Mouse (Mus musculus) hindbrain, embryonic 13.5 days (tissue): ENCODE results near the gene Llgl2. TPM values are rescaled to one million over a fixed set of nuclear protein-coding genes. Genes with fewer than 3 reads are reported as not detected.
A peak's percentile ranks its signal among the peaks of the same experiment; 100 is the strongest.

Experiments used
- ATAC-seq: fragments of 200-750 bp; cut with Nextera tagmentation; 2 replicates; pipeline ENCODE4 v1.8.0; 2017; ENCODE audit warnings: moderate TSS enrichment; ENCODE audit not compliant: low FRiP score
- H3K27ac ChIP-seq: fragments of 300-500 bp; sonication (generic); 2 replicates; pipeline ENCODE4 v1.5.1; 2015; ENCODE audit warnings: inconsistent platforms, mild to moderate bottlenecking, moderate library complexity
- H3K27me3 ChIP-seq: fragments of 300-500 bp; sonication (generic); 2 replicates; pipeline ENCODE4 v1.6.1; 2015; ENCODE audit warnings: mild to moderate bottlenecking, inconsistent platforms
- H3K36me3 ChIP-seq: fragments of 300-500 bp; sonication (generic); 2 replicates; pipeline ENCODE4 v1.6.1; 2015; ENCODE audit warnings: mild to moderate bottlenecking, inconsistent platforms
- H3K4me1 ChIP-seq: fragments of 300-500 bp; sonication (generic); replicated peaks from 2 replicates; pipeline ENCODE4 v1.6.1; 2015; ENCODE audit warnings: inconsistent platforms
- H3K4me2 ChIP-seq: fragments of 300-500 bp; sonication (generic); 2 replicates; pipeline ENCODE4 v1.6.1; 2015; ENCODE audit warnings: inconsistent platforms, mild to moderate bottlenecking, moderate library complexity
- H3K4me3 ChIP-seq: fragments of 300-500 bp; sonication (generic); 2 replicates; pipeline ENCODE4 v1.5.1; 2015; ENCODE audit warnings: mild to moderate bottlenecking, inconsistent platforms
- H3K9ac ChIP-seq: fragments of 300-500 bp; sonication (generic); 2 replicates; pipeline ENCODE4 v1.6.1; 2015; ENCODE audit warnings: mild to moderate bottlenecking, inconsistent platforms
- H3K9me3 ChIP-seq: fragments of 300-500 bp; sonication (generic); 2 replicates; pipeline ENCODE4 v1.6.1; 2016; ENCODE audit warnings: inconsistent platforms
- WGBS: fragments of 180-500 bp; shearing (Covaris S2); methylation state at CpG from one replicate; pipeline ENCODE4 v1.1.7; 2015; 5-methylcytosine and 5-hydroxymethylcytosine counted together
- polyA plus RNA-seq: library from polyadenylated mRNA; unstranded; fragments of >200 nt; fragmentation: Nextera tagmentation; extraction: Ambion mirVana; gene quantifications from 2 replicates; pipeline ENCODE4 v1.2.1, GENCODE M21; 2015

Gene Llgl2
- polyA plus RNA-seq, 1 experiment from 2014 or later, result 2.2 TPM

GRCm38 (mm10) chr11:115872437-115872836, 48.6 kb downstream of the Llgl2 start:
- Histone ChIP-seq H3K27me3 (peaks cover 6% of the 10 kb centered on the region; the same call in 1 of the 2 replicates), H3K9me3 (no peaks in the 10 kb centered on the region), H3K4me1 (no peaks in the 10 kb centered on the region), H3K36me3 (no peaks in the 10 kb centered on the region), H3K27ac (no peak overlapping the region), H3K4me3 (no peak overlapping the region), H3K4me2 (no peak overlapping the region), H3K9ac (no peak overlapping the region)
- 63% methylated on average over 4 of the region's 4 CpGs for WGBS
- ATAC-seq, result no peak

GRCm38 (mm10) chr11:115875935-115876334, 52.1 kb downstream of the Llgl2 start:
- H3K36me3 ChIP-seq, result no peaks in the 10 kb centered on the region
- no peaks in the 10 kb centered on the region for H3K4me1 ChIP-seq
- no peak overlapping the region for H3K4me3 ChIP-seq
- H3K9ac ChIP-seq, result no peak overlapping the region
- H3K27ac ChIP-seq, result no peak overlapping the region
- H3K27me3 ChIP-seq, result peaks cover 8% of the 10 kb centered on the region; the same call in 1 of the 2 replicates
- WGBS, result 91% methylated on average over 3 of the region's 3 CpGs
- H3K9me3 ChIP-seq, result no peaks in the 10 kb centered on the region
- H3K4me2 ChIP-seq, result no peak overlapping the region
- ATAC-seq, result no peak

GRCm38 (mm10) chr11:115876438-115876837, 52.6 kb downstream of the Llgl2 start:
- Histone ChIP-seq H3K27ac (no peak overlapping the region), H3K4me2 (no peak overlapping the region), H3K9me3 (no peaks in the 10 kb centered on the region), H3K27me3 (peaks cover 8% of the 10 kb centered on the region; the same call in 1 of the 2 replicates), H3K4me3 (no peak overlapping the region), H3K4me1 (no peaks in the 10 kb centered on the region), H3K36me3 (no peaks in the 10 kb centered on the region), H3K9ac (no peak overlapping the region)
- 79% methylated on average over 5 of the region's 5 CpGs for WGBS
- no peak for ATAC-seq

GRCm38 (mm10) chr11:115877174-115877755, 53.4 kb downstream of the Llgl2 start:
- no peak for ATAC-seq
- no peak overlapping the region for H3K4me2 ChIP-seq
- H3K9ac ChIP-seq, result no peak overlapping the region
- H3K4me1 ChIP-seq, result no peaks in the 10 kb centered on the region
- no peaks in the 10 kb centered on the region for H3K9me3 ChIP-seq
- H3K27ac ChIP-seq, result no peak overlapping the region
- H3K27me3 ChIP-seq, result peaks cover 14% of the 10 kb centered on the region; the same call in 1 of the 2 replicates
- no peaks in the 10 kb centered on the region for H3K36me3 ChIP-seq
- H3K4me3 ChIP-seq, result no peak overlapping the region
- WGBS, result 73% methylated on average over 6 of the region's 6 CpGs

GRCm38 (mm10) chr11:115878071-115878470, 54.2 kb downstream of the Llgl2 start:
- H3K36me3 ChIP-seq, result no peaks in the 10 kb centered on the region
- no peak overlapping the region for H3K4me3 ChIP-seq
- no peak overlapping the region for H3K27ac ChIP-seq
- ATAC-seq, result no peak
- H3K4me2 ChIP-seq, result no peak overlapping the region
- H3K4me1 ChIP-seq, result no peaks in the 10 kb centered on the region
- peaks cover 21% of the 10 kb centered on the region for H3K27me3 ChIP-seq
- H3K9me3 ChIP-seq, result no peaks in the 10 kb centered on the region
- WGBS, result 79% methylated on average over 8 of the region's 8 CpGs
- no peak overlapping the region for H3K9ac ChIP-seq

GRCm38 (mm10) chr11:115881002-115881401, 57.2 kb downstream of the Llgl2 start:
- no peak overlapping the region for H3K9ac ChIP-seq
- H3K27me3 ChIP-seq, result peaks cover 37% of the 10 kb centered on the region
- no peaks in the 10 kb centered on the region for H3K9me3 ChIP-seq
- H3K4me1 ChIP-seq, result no peaks in the 10 kb centered on the region
- no peak overlapping the region for H3K27ac ChIP-seq
- no peak for ATAC-seq
- no peak overlapping the region for H3K4me3 ChIP-seq
- no peak overlapping the region for H3K4me2 ChIP-seq
- no peaks in the 10 kb centered on the region for H3K36me3 ChIP-seq
- WGBS, result 21% methylated on average over 5 of the region's 5 CpGs

- peaks cover 31% of the 10 kb centered on the region for H3K27me3 ChIP-seq
- no peaks in the 10 kb centered on the region for H3K36me3 ChIP-seq
- 34% methylated on average over 17 of the region's 17 CpGs for WGBS
- no peak for ATAC-seq
- H3K27ac ChIP-seq, result no peak overlapping the region
- no peak overlapping the region for H3K4me2 ChIP-seq
- H3K9ac ChIP-seq, result no peak overlapping the region
- H3K4me1 ChIP-seq, result no peaks in the 10 kb centered on the region
- no peaks in the 10 kb centered on the region for H3K9me3 ChIP-seq
- H3K4me3 ChIP-seq, result no peak overlapping the region
These were observed 59.4 kb downstream of the Llgl2 start for GRCm38 (mm10) chr11:115883251-115883650.

GRCm38 (mm10) chr11:115884361-115884760, 60.5 kb downstream of the Llgl2 start:
- no peak overlapping the region for H3K9ac ChIP-seq
- H3K4me3 ChIP-seq, result no peak overlapping the region
- WGBS, result 93% methylated on average over 3 of the region's 3 CpGs
- no peak overlapping the region for H3K4me2 ChIP-seq
- ATAC-seq, result no peak
- H3K27me3 ChIP-seq, result peaks cover 31% of the 10 kb centered on the region
- no peaks in the 10 kb centered on the region for H3K36me3 ChIP-seq
- no peaks in the 10 kb centered on the region for H3K4me1 ChIP-seq
- H3K9me3 ChIP-seq, result no peaks in the 10 kb centered on the region
- H3K27ac ChIP-seq, result no peak overlapping the region

- H3K4me3 ChIP-seq, result no peak overlapping the region
- H3K27ac ChIP-seq, result no peak overlapping the region
- no peak overlapping the region for H3K9ac ChIP-seq
- no peaks in the 10 kb centered on the region for H3K4me1 ChIP-seq
- no peaks in the 10 kb centered on the region for H3K9me3 ChIP-seq
- ATAC-seq, result no peak
- 76% methylated on average over 11 of the region's 11 CpGs for WGBS
- no peak overlapping the region for H3K4me2 ChIP-seq
- H3K36me3 ChIP-seq, result no peaks in the 10 kb centered on the region
- H3K27me3 ChIP-seq, result peaks cover 29% of the 10 kb centered on the region
These were observed 61.4 kb downstream of the Llgl2 start for GRCm38 (mm10) chr11:115885281-115885680.

- Histone ChIP-seq H3K4me1 (no peaks in the 10 kb centered on the region), H3K27me3 (peaks cover 29% of the 10 kb centered on the region), H3K27ac (no peak overlapping the region), H3K9ac (no peak overlapping the region), H3K9me3 (no peaks in the 10 kb centered on the region), H3K4me3 (no peak overlapping the region), H3K4me2 (no peak overlapping the region), H3K36me3 (no peaks in the 10 kb centered on the region)
- no peak for ATAC-seq
- 86% methylated on average over 8 of the region's 11 CpGs for WGBS
These were observed 62.6 kb downstream of the Llgl2 start for GRCm38 (mm10) chr11:115886446-115886845.

- 87% methylated on average over 5 of the region's 5 CpGs for WGBS
These were observed 64.2 kb downstream of the Llgl2 start for GRCm38 (mm10) chr11:115888020-115888419.

GRCm38 (mm10) chr11:115889159-115889558, 65.3 kb downstream of the Llgl2 start:
- no peak for ATAC-seq
- WGBS, result 88% methylated on average over 6 of the region's 6 CpGs

More at GRCm38 (mm10) chr11:115888020-115888419, 64.2 kb downstream of the Llgl2 start:
- Histone ChIP-seq H3K9me3 (no peaks in the 10 kb centered on the region), H3K9ac (0 out of 2 replicates have a peak overlapping the region, but pooled peaks have one; percentile 4), H3K4me2 (no peak overlapping the region), H3K4me1 (no peaks in the 10 kb centered on the region), H3K4me3 (no peak overlapping the region), H3K27ac (no peak overlapping the region), H3K27me3 (peaks cover 16% of the 10 kb centered on the region), H3K36me3 (peaks cover 11% of the 10 kb centered on the region)
- no peak for ATAC-seq

GRCm38 (mm10) chr11:115892213-115892612, 68.4 kb downstream of the Llgl2 start:
- ATAC-seq, result no peak
- H3K4me2 ChIP-seq, result no peak overlapping the region
- no peak overlapping the region; the same call in 1 of the 2 replicates for H3K27ac ChIP-seq
- H3K4me1 ChIP-seq, result no peaks in the 10 kb centered on the region
- H3K9ac ChIP-seq, result no peak overlapping the region
- H3K9me3 ChIP-seq, result no peaks in the 10 kb centered on the region
- no peak overlapping the region for H3K4me3 ChIP-seq
- no peaks in the 10 kb centered on the region for H3K27me3 ChIP-seq
- WGBS, result 62% methylated on average over 6 of the region's 6 CpGs
- peaks cover 53% of the 10 kb centered on the region for H3K36me3 ChIP-seq

More at GRCm38 (mm10) chr11:115889159-115889558, 65.3 kb downstream of the Llgl2 start:
- Histone ChIP-seq H3K4me1 (no peaks in the 10 kb centered on the region), H3K36me3 (peaks cover 23% of the 10 kb centered on the region), H3K4me3 (no peak overlapping the region), H3K4me2 (no peak overlapping the region), H3K27ac (no peak overlapping the region), H3K27me3 (peaks cover 5% of the 10 kb centered on the region), H3K9me3 (no peaks in the 10 kb centered on the region), H3K9ac (no peak overlapping the region)
